Mouse (Mus musculus): Measurements from ENCODE around the gene Aph1c. TPM values are rescaled to one million over a fixed set of nuclear protein-coding genes. Genes with fewer than 3 reads are reported as not detected.
"Not testable (repeated sequence)": the region's sequence is repeated elsewhere in the genome, so short reads cannot be mapped to it uniquely, and the experiment has no call there.

Gene Aph1c
- 3.5 and 5.3 TPM in 2 replicates for polyA plus RNA-seq (2015; fragmentation: Nextera tagmentation; extraction: Ambion mirVana)

DNA sequence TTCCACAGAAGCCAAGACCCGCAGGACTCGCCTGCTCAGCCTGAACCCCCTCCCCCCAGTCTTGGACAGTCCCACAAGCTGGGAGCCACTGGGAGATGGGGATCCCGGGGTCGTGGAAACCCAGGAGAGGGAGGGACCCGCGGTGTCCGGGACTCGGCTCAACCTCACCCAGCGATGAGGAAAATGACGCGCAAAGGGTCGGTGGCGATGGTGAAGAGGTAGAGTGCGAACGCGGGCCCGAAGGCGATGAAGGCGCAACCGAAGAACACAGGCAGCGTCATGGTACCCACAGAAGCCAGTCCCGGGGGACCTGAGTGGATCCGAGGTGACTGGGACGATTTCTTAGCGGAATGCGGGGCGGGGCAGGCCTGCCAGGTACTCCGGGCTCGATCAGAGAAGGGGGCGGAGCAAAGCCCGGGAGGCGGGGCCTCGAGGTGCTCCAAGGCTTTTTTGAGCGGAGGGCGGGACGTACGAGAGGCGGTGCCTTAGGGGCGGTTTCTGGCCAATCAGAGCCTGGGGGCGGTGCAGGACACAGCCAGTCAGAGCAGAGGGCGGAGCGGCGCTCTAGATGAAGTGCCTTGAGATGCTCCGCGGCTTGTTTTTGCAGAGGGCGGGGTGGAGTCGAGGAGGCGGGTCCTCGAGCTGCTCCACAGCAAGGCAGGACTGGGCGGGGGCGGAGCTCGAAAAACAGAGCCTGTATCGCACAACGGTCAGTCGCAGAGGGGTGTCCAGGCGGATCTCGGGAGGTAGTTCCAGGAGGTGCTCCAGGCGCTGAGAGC, at the start of gene Aph1c:
Gene Aph1c, minus strand, starts transcription at position 409 of the 779 bp plus-strand sequence.
- H3K4me2 ChIP-seq: peak within 1 kb of the TSS; percentile 99
- H3K4me3 ChIP-seq: peak within 1 kb of the TSS; percentile 62
- H3K4me1 ChIP-seq: peaks cover 18% of the 10 kb centered on the region
- no peaks in the 10 kb centered on the region for H3K36me3 ChIP-seq
- no peaks in the 10 kb centered on the region for H3K27me3 ChIP-seq
- H3K9ac ChIP-seq: peak within 1 kb of the TSS; percentile 40
- H3K27ac ChIP-seq: no peak within 1 kb of the TSS
- no peaks in the 10 kb centered on the region for H3K9me3 ChIP-seq
- ATAC-seq (ENCODE audit: borderline replicate concordance, extremely low read depth, low FRiP score, low TSS enrichment): peak; percentile 100
- WGBS: 0% methylated on average over 58 of the region's 58 CpGs

GRCm38 (mm10) chr9:66883500-66883899, 49.0 kb upstream of the Aph1c start:
- 79% methylated on average over 5 of the region's 5 CpGs for WGBS
- Histone ChIP-seq H3K27ac (no peak overlapping the region), H3K4me3 (no peak overlapping the region), H3K9ac (no peak overlapping the region), H3K27me3 (no peaks in the 10 kb centered on the region), H3K4me2 (no peak overlapping the region), H3K9me3 (no peaks in the 10 kb centered on the region), H3K36me3 (no peaks in the 10 kb centered on the region), H3K4me1 (peaks cover 33% of the 10 kb centered on the region)
- no peak for ATAC-seq (ENCODE audit: borderline replicate concordance, extremely low read depth, low FRiP score, low TSS enrichment)

- Histone ChIP-seq H3K9me3 (no peaks in the 10 kb centered on the region), H3K4me2 (no peak overlapping the region), H3K27ac (no peak overlapping the region), H3K9ac (no peak overlapping the region), H3K4me1 (peaks cover 23% of the 10 kb centered on the region; the same call in 1 of the 2 replicates), H3K4me3 (no peak overlapping the region), H3K36me3 (no peaks in the 10 kb centered on the region), H3K27me3 (no peaks in the 10 kb centered on the region)
- WGBS: 38% methylated on average over 8 of the region's 8 CpGs
- no peak for ATAC-seq (ENCODE audit: borderline replicate concordance, extremely low read depth, low FRiP score, low TSS enrichment)
Measured at GRCm38 (mm10) chr9:66882406-66882821, 47.9 kb upstream of the Aph1c start.

DNA sequence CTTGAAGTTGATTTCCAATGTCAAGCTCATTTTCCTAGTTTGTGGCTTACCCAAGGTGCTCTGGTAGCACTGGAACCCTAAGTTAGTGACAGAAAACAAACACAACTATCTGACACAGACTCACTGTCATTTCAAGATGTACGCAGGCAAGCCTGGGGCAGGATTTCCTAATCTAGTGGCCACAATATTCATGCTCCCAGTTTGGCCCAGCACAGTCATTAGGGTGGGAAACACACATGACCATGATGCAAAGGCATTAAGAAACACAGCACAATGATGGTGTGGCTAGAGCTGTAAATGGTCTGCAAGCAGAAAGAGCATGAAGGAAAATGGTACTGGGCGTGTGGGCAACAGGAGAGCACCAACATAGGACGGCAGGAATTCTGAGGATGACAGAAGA, 47.3 kb upstream of the Aph1c start:
- Histone ChIP-seq H3K9me3 (no peaks in the 10 kb centered on the region), H3K9ac (no peak overlapping the region), H3K27me3 (no peaks in the 10 kb centered on the region), H3K4me2 (no peak overlapping the region), H3K4me3 (no peak overlapping the region), H3K36me3 (no peaks in the 10 kb centered on the region), H3K27ac (no peak overlapping the region), H3K4me1 (peaks cover 20% of the 10 kb centered on the region; the same call in 1 of the 2 replicates)
- WGBS: 68% methylated on average over 3 of the region's 3 CpGs
- no peak for ATAC-seq (ENCODE audit: borderline replicate concordance, extremely low read depth, low FRiP score, low TSS enrichment)

DNA sequence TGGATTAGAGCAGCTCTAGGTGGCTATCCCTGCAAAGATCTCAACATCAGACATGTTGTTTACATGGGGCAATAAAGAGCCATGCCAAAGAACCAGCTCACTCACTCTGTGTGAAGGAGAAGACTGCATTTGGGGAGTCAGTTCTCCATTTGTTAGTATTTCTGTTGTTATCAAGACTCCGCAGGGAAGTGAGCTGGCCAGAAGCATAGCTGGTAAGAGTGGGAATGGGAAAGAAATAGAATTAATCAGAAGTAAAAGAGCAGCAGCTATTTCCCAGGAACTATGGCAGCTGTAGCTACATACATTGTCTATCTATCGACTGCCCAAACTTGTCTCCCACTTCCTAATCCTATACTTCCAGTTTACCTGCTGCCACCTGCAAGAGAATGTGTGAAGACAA, 46.2 kb upstream of the Aph1c start:
- Histone ChIP-seq H3K4me2 (no peak overlapping the region), H3K36me3 (no peaks in the 10 kb centered on the region), H3K9me3 (no peaks in the 10 kb centered on the region), H3K4me3 (no peak overlapping the region), H3K4me1 (peaks cover 13% of the 10 kb centered on the region; the same call in 1 of the 2 replicates), H3K27me3 (no peaks in the 10 kb centered on the region), H3K27ac (no peak overlapping the region), H3K9ac (no peak overlapping the region)
- 84% methylated on average over 2 of the region's 2 CpGs for WGBS
- ATAC-seq (ENCODE audit: borderline replicate concordance, extremely low read depth, low FRiP score, low TSS enrichment): no peak

GRCm38 (mm10) chr9:66879486-66879885, 45.0 kb upstream of the Aph1c start:
- Histone ChIP-seq H3K27me3 (no peaks in the 10 kb centered on the region), H3K27ac (no peak overlapping the region), H3K4me3 (no peak overlapping the region), H3K9me3 (peaks cover 9% of the 10 kb centered on the region; the same call in 1 of the 2 replicates), H3K4me2 (no peak overlapping the region), H3K36me3 (peaks cover 2% of the 10 kb centered on the region; the same call in 1 of the 2 replicates), H3K4me1 (peaks cover 13% of the 10 kb centered on the region; the same call in 1 of the 2 replicates), H3K9ac (no peak overlapping the region)
- WGBS: 71% methylated on average over 6 of the region's 6 CpGs
- no peak for ATAC-seq (ENCODE audit: borderline replicate concordance, extremely low read depth, low FRiP score, low TSS enrichment)

DNA sequence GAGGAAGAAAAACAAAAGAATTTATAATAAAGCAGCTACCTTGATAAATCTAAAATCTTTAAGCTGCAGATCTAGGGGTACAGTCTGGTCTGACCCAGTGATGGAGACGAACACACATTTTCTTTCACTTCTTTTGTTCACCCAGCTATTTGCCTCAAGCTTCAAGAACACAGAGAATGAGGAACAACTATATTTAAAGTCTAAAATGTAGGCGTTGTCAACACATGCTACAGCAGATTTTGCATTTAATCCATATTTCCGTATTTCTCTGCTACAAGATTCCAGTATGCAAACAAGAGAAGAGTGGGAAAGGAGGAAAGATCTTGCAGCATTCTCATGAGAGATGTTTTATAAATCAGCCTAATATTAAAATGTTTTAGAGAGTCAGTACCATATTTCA, 44.4 kb upstream of the Aph1c start:
- H3K9ac ChIP-seq: no peak overlapping the region
- no peak for ATAC-seq (ENCODE audit: borderline replicate concordance, extremely low read depth, low FRiP score, low TSS enrichment)
- 91% methylated on average over 3 of the region's 3 CpGs for WGBS

GRCm38 (mm10) chr9:66876577-66876976, 42.1 kb upstream of the Aph1c start:
- H3K4me3 ChIP-seq: no peak overlapping the region
- peaks cover 9% of the 10 kb centered on the region; the same call in 1 of the 2 replicates for H3K9me3 ChIP-seq
- ATAC-seq (ENCODE audit: borderline replicate concordance, extremely low read depth, low FRiP score, low TSS enrichment): 0 out of 2 replicates have a peak, but pooled peaks have one; percentile 50
- no peak overlapping the region for H3K27ac ChIP-seq
- 43% methylated on average over 5 of the region's 5 CpGs for WGBS
- H3K27me3 ChIP-seq: no peaks in the 10 kb centered on the region
- H3K36me3 ChIP-seq: peaks cover 2% of the 10 kb centered on the region; the same call in 1 of the 2 replicates
- H3K4me2 ChIP-seq: no peak overlapping the region
- no peak overlapping the region for H3K9ac ChIP-seq
- H3K4me1 ChIP-seq: peaks cover 3% of the 10 kb centered on the region; the same call in 1 of the 2 replicates

More for the DNA sequence above, 44.4 kb upstream of the Aph1c start:
- peaks cover 2% of the 10 kb centered on the region; the same call in 1 of the 2 replicates for H3K36me3 ChIP-seq
- H3K9me3 ChIP-seq: peaks cover 9% of the 10 kb centered on the region; the same call in 1 of the 2 replicates
- no peak overlapping the region for H3K4me2 ChIP-seq
- H3K27me3 ChIP-seq: no peaks in the 10 kb centered on the region
- no peak overlapping the region for H3K27ac ChIP-seq
- peaks cover 13% of the 10 kb centered on the region; the same call in 1 of the 2 replicates for H3K4me1 ChIP-seq
- no peak overlapping the region for H3K4me3 ChIP-seq

DNA sequence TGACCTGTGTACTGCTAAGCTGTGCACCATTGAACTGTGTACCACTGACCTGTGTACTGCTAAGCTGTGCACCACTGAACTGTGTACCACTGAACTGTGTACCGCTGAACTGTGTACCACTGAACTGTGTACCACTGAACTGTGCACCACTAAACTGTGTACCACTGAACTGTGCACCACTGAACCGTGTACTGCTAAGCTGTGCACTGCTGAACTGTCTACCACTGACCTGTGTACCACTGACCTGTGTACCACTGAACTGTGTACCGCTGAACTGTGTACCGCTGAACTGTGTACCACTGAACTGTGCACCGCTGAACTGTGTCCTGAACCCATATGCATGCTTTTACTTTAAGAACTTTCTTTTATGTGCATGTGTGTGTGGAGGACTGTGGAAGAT, 39.8 kb upstream of the Aph1c start:
- Histone ChIP-seq H3K4me3 (no peak overlapping the region), H3K27ac (no peak overlapping the region), H3K4me1 (peaks cover 3% of the 10 kb centered on the region; the same call in 1 of the 2 replicates), H3K4me2 (no peak overlapping the region), H3K9ac (no peak overlapping the region), H3K9me3 (peaks cover 9% of the 10 kb centered on the region; the same call in 1 of the 2 replicates), H3K36me3 (peaks cover 2% of the 10 kb centered on the region; the same call in 1 of the 2 replicates), H3K27me3 (no peaks in the 10 kb centered on the region)
- 95% methylated on average over 5 of the region's 5 CpGs for WGBS
- ATAC-seq (ENCODE audit: borderline replicate concordance, extremely low read depth, low FRiP score, low TSS enrichment): no peak

DNA sequence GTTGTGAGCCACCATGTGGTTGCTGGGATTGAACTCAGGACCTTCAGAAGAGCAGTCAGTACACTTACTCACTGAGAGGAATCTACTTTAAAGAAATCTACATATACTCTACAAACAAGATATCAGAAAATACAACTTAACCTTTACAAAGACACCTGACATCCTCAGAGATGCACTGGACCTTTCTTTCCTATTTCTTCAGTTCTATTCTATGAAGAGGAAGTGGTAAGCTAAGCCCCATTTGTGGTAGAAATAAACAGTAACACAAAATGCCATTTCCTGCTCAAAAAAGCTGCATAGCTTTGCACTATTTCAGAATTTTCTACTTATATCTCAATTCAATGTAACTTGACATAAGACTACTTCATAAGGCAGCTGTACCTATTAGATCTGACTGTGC, 39.0 kb upstream of the Aph1c start:
- ATAC-seq (ENCODE audit: borderline replicate concordance, extremely low read depth, low FRiP score, low TSS enrichment): no peak
- no peak overlapping the region for H3K4me3 ChIP-seq
- H3K4me2 ChIP-seq: no peak overlapping the region
- no peaks in the 10 kb centered on the region for H3K27me3 ChIP-seq
- 0 out of 2 replicates have a peak overlapping the region, but pooled peaks have one; percentile 15 for H3K27ac ChIP-seq
- H3K36me3 ChIP-seq: peaks cover 2% of the 10 kb centered on the region; the same call in 1 of the 2 replicates
- H3K9ac ChIP-seq: no peak overlapping the region
- peaks cover 9% of the 10 kb centered on the region; the same call in 1 of the 2 replicates for H3K9me3 ChIP-seq
- H3K4me1 ChIP-seq: peaks cover 3% of the 10 kb centered on the region; the same call in 1 of the 2 replicates

GRCm38 (mm10) chr9:66873009-66873408, 38.5 kb upstream of the Aph1c start:
- H3K4me3 ChIP-seq; H3K4me2 ChIP-seq; H3K9ac ChIP-seq; H3K9me3 ChIP-seq; H3K27me3 ChIP-seq; ATAC-seq (ENCODE audit: borderline replicate concordance, extremely low read depth, low FRiP score, low TSS enrichment); H3K4me1 ChIP-seq; H3K36me3 ChIP-seq: not testable (repeated sequence)
- 50% methylated on average over 2 of the region's 2 CpGs for WGBS
- peak overlapping the region; percentile 81 for H3K27ac ChIP-seq

All from lung, embryonic 15.5 days (tissue).